Mouse (Mus musculus) ovary, postnatal 36 days (tissue): ENCODE results near the gene Pheta1.

Experiments used
- DNase-seq: peaks from one replicate; pipeline ENCODE4 v3.0.0; 2022; ENCODE audit warnings: low spot score, mixed read lengths

The Pheta1 gene

GRCm38 (mm10) chr5:121848743-121849142, at the start of gene Pheta1:
Pheta1 (plus strand) TSS chr5:121848984.
- DNase-seq, result peak; percentile 93

DNA sequence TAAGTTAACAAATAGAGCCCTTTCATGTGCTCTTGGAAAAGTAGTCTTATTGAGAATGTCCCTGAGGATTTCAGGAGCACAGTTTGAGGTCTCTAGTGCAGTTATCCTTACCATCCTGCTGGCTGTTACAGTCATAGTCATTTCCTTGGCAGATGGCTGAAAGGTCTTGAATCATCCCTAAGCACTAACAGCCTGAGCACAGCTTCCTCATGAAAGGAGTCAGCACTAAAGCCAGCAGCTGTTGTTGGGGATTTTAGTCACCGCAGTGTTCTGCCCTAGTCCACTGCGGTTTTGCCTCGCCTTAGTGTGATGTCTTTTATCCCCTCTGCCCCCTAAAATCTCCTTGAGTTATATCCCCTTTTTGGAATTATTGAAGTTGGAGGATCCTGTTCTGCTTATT, 41.6 kb upstream of the Pheta1 start:
- no peak for DNase-seq

- DNase-seq, result no peak
Measured at GRCm38 (mm10) chr5:121808202-121808601, 40.6 kb upstream of the Pheta1 start.

- no peak for DNase-seq
Measured at GRCm38 (mm10) chr5:121809667-121810224, 39.0 kb upstream of the Pheta1 start.

GRCm38 (mm10) chr5:121810331-121811151, 38.2 kb upstream of the Pheta1 start:
- no peak for DNase-seq

- DNase-seq, result no peak
Measured at GRCm38 (mm10) chr5:121811485-121811931, 37.3 kb upstream of the Pheta1 start.

- DNase-seq, result no peak
Measured at GRCm38 (mm10) chr5:121812526-121813243, 36.1 kb upstream of the Pheta1 start.

DNA sequence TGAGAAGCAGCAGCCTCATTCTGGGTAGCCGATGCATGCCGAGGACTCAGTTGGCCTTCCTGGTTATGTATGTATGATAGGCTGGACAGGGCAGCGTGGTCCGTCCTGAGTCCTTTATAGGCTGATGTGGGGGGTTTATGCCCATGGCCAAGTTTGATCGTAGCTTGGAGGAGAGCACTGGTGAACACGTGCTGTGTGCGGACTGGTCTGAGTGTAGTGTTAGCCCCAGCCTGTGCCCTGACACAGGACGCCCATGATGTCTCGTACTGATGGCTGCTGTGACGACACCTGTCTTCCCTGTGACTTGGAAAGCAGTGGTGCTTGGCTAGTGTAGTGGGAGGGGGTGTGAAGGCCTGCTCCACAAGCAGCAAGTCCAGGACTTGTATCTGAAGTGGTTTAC, 35.0 kb upstream of the Pheta1 start:
- DNase-seq, result no peak

DNA sequence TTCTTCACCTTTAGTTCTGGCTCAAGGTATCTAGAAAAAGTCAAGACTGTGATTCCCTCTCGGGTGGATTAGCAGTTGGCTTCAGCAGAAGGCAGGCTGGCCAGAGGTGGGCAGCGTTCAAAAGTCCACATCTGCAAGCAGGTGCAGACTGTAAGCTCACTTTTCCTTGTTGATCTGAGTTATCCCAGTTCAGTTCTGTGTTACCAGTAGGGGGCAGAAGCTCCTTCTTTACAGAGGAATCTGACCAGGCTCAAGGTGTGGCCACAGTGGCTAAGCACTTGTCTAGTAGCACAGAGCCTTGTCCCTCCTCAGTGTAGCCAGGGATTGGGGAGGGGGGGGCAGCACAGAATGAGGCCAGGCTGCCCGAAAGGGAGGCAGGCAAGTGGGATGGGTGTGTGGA, 33.7 kb upstream of the Pheta1 start:
- no peak for DNase-seq

DNA sequence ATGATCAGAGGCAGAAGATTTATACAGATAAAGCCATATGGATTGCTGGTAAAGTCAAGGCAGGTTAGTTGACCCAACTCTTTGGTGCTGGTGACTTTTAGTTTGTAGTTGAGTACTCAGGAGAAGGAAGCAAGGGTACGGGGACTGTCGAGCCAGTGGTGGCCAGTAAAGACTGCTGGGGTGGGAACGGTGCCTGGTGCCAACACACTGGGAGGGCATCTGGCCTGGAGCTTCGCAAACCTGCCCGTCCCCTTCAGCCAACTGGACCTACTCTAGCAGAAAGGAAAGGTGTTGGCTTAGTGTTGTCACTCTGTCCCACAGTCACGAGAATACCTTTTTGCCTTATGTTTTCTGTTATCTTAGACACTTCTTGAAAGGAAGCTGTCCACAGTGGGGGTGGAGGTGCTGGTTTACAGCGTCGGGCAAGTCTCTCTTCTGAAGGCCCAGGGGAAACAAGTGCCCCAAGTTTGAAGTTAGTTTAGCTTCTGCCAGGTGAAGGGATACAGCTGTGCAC, 32.9 kb upstream of the Pheta1 start:
- DNase-seq, result no peak

DNA sequence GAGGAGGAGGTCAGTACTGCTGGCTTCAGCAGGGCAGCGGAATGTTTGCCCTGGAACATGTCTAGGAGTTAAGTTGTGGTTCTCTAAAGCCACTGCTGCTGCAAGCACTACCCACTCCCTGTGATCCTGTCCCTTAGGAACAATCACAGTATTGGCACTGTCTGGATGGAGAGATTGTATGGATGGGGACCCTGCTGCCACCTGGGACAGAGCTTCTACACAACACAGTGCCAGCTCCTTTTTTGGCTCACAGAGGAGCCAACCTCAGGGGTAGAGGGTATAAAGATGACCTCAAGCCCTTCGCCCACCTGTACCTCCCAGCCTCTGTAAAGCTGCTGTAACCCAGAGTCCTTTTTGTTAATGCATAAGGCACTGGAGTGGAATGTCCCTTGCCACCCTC, 32.2 kb upstream of the Pheta1 start:
- no peak for DNase-seq

- no peak for DNase-seq
Measured at GRCm38 (mm10) chr5:121817551-121817950, 31.2 kb upstream of the Pheta1 start.

DNA sequence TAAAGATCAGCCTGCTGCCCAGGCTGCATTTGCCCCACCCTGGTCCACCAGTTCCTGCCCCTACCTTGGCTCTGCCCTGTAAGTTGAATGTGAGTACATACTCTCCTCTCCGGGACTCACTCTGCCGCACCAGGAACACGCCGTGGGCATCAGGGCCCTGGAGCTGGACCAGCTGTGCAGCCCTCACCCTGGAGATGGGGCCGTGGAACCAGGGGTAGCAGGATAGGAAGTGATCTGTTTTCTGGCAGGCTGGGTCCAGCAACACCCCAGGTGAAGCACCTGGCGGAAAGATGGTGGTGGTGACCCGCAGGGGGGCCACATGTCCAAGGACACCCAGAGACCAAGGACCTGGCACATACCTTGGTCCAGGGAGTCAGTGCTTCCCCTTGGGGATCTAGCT, 30.4 kb upstream of the Pheta1 start:
- DNase-seq, result no peak

GRCm38 (mm10) chr5:121818862-121819261, 29.9 kb upstream of the Pheta1 start:
- no peak for DNase-seq

- DNase-seq, result no peak
Measured at GRCm38 (mm10) chr5:121819559-121819958, 29.2 kb upstream of the Pheta1 start.

- peak; percentile 5 for DNase-seq
Measured at GRCm38 (mm10) chr5:121820161-121820560, 28.6 kb upstream of the Pheta1 start.

- no peak for DNase-seq
Measured at GRCm38 (mm10) chr5:121820657-121821056, 28.1 kb upstream of the Pheta1 start.

- no peak for DNase-seq
Measured at GRCm38 (mm10) chr5:121821116-121821515, 27.7 kb upstream of the Pheta1 start.

- no peak for DNase-seq
Measured at GRCm38 (mm10) chr5:121821552-121821951, 27.2 kb upstream of the Pheta1 start.

DNA sequence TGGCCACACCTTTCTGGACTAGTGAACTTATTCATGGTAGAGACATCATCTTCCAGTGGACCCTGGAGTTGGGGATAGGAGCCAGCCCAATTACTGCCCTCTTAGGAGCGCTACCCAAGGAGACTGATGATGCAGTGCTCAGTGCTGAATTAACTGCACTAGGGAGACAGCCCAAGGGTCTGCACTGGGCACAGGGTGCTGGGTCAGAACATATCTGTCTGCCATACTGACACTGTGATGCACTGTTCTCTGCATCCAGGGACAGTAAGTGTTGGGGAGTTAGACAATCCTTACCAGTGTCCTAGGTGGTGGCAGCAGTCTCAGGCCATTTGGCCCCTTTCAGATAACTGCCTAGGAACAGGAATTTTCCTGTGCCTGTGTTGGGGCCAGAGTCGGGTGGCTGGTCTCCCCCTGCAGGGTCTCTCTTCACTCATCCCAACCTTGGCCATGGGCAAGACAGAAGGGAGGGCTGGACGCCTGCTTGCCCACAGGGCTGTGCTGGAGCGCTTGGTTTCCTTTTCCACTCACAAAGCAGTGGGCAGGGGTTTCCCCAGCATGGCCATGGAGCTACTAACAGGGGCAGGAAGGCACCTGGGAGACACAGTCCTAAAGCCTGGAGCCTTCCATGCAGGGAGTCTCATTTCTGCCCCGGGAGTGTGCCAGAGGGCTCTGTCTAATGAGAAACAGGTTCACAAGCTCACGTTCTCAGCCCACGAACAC, 25.8 kb upstream of the Pheta1 start:
- DNase-seq, result peak; percentile 8

DNA sequence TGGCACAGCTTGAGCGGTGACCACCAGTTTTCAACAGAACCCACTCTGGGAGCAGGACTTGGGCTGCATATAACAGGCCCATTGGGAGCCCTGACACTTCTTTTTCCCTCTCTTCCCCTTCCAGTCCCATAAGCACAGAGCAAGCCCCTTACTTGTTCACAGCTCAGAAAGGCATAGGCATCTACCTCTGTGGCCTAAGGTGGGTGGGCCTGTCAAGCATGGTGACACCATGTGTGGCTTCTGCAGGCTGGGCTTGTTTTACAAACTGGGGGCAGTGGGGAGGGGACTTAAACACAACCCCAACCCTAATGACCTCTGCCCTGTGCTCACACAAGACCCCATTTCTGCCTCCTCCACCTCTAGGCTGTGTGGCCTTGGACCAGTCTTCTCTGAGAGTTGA, 25.1 kb upstream of the Pheta1 start:
- DNase-seq, result no peak

- no peak for DNase-seq
Measured at GRCm38 (mm10) chr5:121824121-121824520, 24.7 kb upstream of the Pheta1 start.
